Comparison of ENCODE assay signal across 8 mouse cellular contexts in genomic region chr11:48588833-48589649, GRCm38 (mm10).
DNase-seq lines count a peak whose midpoint lies in the region; ATAC-seq lines count a peak whose summit lies in the region.

No protein-coding gene starts in this region.

- 37% methylated on average over 9 of the region's 9 CpGs for WGBS in forebrain, embryonic 14.5 days
- WGBS in hindbrain, embryonic 15.5 days: 30% methylated on average over 9 of the region's 9 CpGs

- no peaks in the 10 kb centered on the region for H3K27me3 ChIP-seq in forebrain, embryonic 14.5 days (replicated peaks; ENCODE audit: control insufficient read depth, insufficient read depth, low read length)
- H3K27me3 ChIP-seq in hindbrain, embryonic 15.5 days: no peaks in the 10 kb centered on the region

- no peak overlapping the region for H3K27ac ChIP-seq in forebrain, embryonic 14.5 days (ENCODE audit: low read depth, low read length)
- H3K27ac ChIP-seq in hindbrain, embryonic 15.5 days (replicated peaks): no peak overlapping the region

- H3K36me3 ChIP-seq in forebrain, embryonic 14.5 days (ENCODE audit: control insufficient read depth, insufficient read depth, low read length): no peaks in the 10 kb centered on the region
- no peaks in the 10 kb centered on the region for H3K36me3 ChIP-seq in hindbrain, embryonic 15.5 days

- H3K4me2 ChIP-seq in forebrain, embryonic 14.5 days (ENCODE audit: low read length): no peak overlapping the region
- H3K4me2 ChIP-seq in hindbrain, embryonic 15.5 days: no peak overlapping the region

- H3K4me3 ChIP-seq in forebrain, embryonic 14.5 days (ENCODE audit: low read depth, low read length): no peak overlapping the region
- no peak overlapping the region for H3K4me3 ChIP-seq in hindbrain, embryonic 15.5 days

- peak; percentile 93 for ATAC-seq in forebrain, embryonic 14.5 days
- peak; percentile 69; the same call in 1 of the 2 replicates for ATAC-seq in hindbrain, embryonic 15.5 days (ENCODE audit: low FRiP score, low read depth)

- no peaks in the 10 kb centered on the region for H3K4me1 ChIP-seq in forebrain, embryonic 14.5 days (ENCODE audit: control insufficient read depth, insufficient read depth, low read length)
- H3K4me1 ChIP-seq in hindbrain, embryonic 15.5 days (replicated peaks): no peaks in the 10 kb centered on the region

- H3K9me3 ChIP-seq in forebrain, embryonic 14.5 days (replicated peaks; ENCODE audit: control insufficient read depth, low read length): no peaks in the 10 kb centered on the region
- H3K9me3 ChIP-seq in hindbrain, embryonic 15.5 days: no peaks in the 10 kb centered on the region

- peak; percentile 4 for DNase-seq in cerebellum, adult 11 months
- DNase-seq in cerebellum, adult 9-11 months: no peak
- DNase-seq in adrenal gland, postnatal 4 days (ENCODE audit: low spot score in 2 of 2): peak; percentile 21 to 30
- DNase-seq in forebrain, embryonic 14.5 days (ENCODE audit: low spot score): peak; percentile 81
- DNase-seq in left cerebral cortex, adult 11 months (ENCODE audit: low spot score): peak; percentile 28
- peak; percentile 60 for DNase-seq in mesoderm, embryonic 11.5 days (ENCODE audit: low read depth, low spot score)
- DNase-seq in right cerebral cortex, postnatal 4 days: peak; percentile 83

- H3K9ac ChIP-seq in forebrain, embryonic 14.5 days (ENCODE audit: low read length): no peak overlapping the region
- no peak overlapping the region for H3K9ac ChIP-seq in hindbrain, embryonic 15.5 days
